In the genomic region with DNA sequence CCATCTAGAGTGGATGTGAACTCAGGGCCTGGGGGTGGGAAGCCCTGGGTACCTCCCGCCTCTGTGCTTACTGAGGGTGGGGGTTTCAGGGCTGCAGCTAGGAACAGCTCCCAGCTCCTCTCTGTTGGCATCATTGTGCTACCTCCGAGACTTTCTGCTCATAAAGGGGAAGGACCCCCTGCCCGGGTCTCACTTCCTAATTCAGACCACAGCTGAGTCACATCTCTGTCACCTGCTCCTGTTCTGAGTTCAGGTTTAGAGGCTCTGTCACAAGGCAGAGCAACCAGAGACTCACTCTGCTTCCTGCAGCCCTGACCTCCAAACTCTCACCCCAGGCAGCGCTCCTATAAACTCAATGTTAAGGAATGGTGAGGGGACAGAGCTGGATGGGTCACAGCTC, we compare ENCODE assay signal across 28 mouse cellular contexts. TPM values are rescaled to one million over a fixed set of nuclear protein-coding genes. Genes with fewer than 3 reads are reported as not detected.
"Had no signal": no experiment of that assay in that cellular context is flagged by ENCODE, and none has a peak within 500 bp of the region (broad histone marks: within the 10 kb centered on the region; RNA-seq: fewer than 3 reads in every experiment).

No protein-coding gene starts in this region.

- ATAC-seq: inflammation-experienced regulatory T-cells, adult 6 months; intestine, embryonic 15.5 days; intestine, postnatal 0 days; liver, embryonic 12.5 days had no signal

- H3K4me1 ChIP-seq: heart, embryonic 13.5 days; heart, embryonic 15.5 days; hindbrain, embryonic 13.5 days; hindbrain, embryonic 15.5 days; intestine, embryonic 15.5 days; liver, embryonic 12.5 days had no signal

- H3K36me3 ChIP-seq: heart, embryonic 13.5 days; heart, embryonic 15.5 days; hindbrain, embryonic 13.5 days; hindbrain, embryonic 15.5 days; intestine, embryonic 15.5 days; limb, embryonic 13.5 days; limb, embryonic 15.5 days; liver, embryonic 12.5 days had no signal

- H3K27ac ChIP-seq: gastrocnemius, adult 2 months; heart, adult 2 months; heart, embryonic 13.5 days; heart, embryonic 15.5 days; hindbrain, embryonic 13.5 days; hindbrain, embryonic 15.5 days; intestine, embryonic 15.5 days; limb, embryonic 13.5 days; limb, embryonic 15.5 days; liver, embryonic 12.5 days; liver, embryonic 14.5 days had no signal

- H3K9ac ChIP-seq: heart, embryonic 13.5 days; heart, embryonic 15.5 days; hindbrain, embryonic 13.5 days; hindbrain, embryonic 15.5 days; intestine, embryonic 15.5 days; limb, embryonic 13.5 days; limb, embryonic 15.5 days; liver, embryonic 12.5 days; liver, embryonic 14.5 days had no signal

- H3K4me3 ChIP-seq: gastrocnemius, adult 2 months; heart, adult 2 months; heart, embryonic 13.5 days; heart, embryonic 15.5 days; hindbrain, embryonic 13.5 days; hindbrain, embryonic 15.5 days; intestine, embryonic 15.5 days; limb, embryonic 13.5 days; limb, embryonic 15.5 days; liver, embryonic 12.5 days had no signal

- H3K27me3 ChIP-seq: heart, embryonic 13.5 days; heart, embryonic 15.5 days; hindbrain, embryonic 13.5 days; hindbrain, embryonic 15.5 days; intestine, embryonic 15.5 days; limb, embryonic 13.5 days; limb, embryonic 15.5 days had no signal

- H3K4me2 ChIP-seq: heart, embryonic 11.5 days; heart, embryonic 13.5 days; heart, embryonic 15.5 days; hindbrain, embryonic 13.5 days; hindbrain, embryonic 15.5 days; intestine, embryonic 15.5 days; limb, embryonic 13.5 days; limb, embryonic 15.5 days; liver, embryonic 12.5 days had no signal

- DNase-seq: gastrocnemius, adult 2 months; gastrocnemius, postnatal 10 days; gastrocnemius, postnatal 25 days; heart, adult 2 months; heart, postnatal 14 days; heart, postnatal 36 days; kidney, adult 18-20 months; kidney, adult 8-10 months; kidney, postnatal 10 days; kidney, postnatal 25 days; kidney, postnatal 4 days; layer of hippocampus, adult 9-11 months; layer of hippocampus, postnatal 36 days had no signal

- H3K9me3 ChIP-seq: heart, embryonic 13.5 days; heart, embryonic 15.5 days; hindbrain, embryonic 13.5 days; hindbrain, embryonic 15.5 days; intestine, embryonic 15.5 days; limb, embryonic 13.5 days; limb, embryonic 15.5 days; liver, embryonic 12.5 days had no signal

RNA-seq across cellular contexts. Expression of gene Plb1, which starts 53.8 kb away (rescaled TPM):
- polyA plus RNA-seq: hindbrain, embryonic 11.5 days; hindbrain, embryonic 15.5 days; inflammation-experienced regulatory T-cells, adult 6 months; kidney, embryonic 14.5 days; limb, embryonic 11.5 days; liver, embryonic 12.5 days had no signal
